In genomic region chr3:60848437-60848836, GRCm38 (mm10) we compare ENCODE assay signal across 19 mouse cellular contexts.
DNase-seq lines count a peak whose midpoint lies in the region; ATAC-seq and TF ChIP-seq lines count a peak whose summit lies in the region.
"Had no signal": no experiment of that assay in that cellular context is flagged by ENCODE, and none has a peak within 500 bp of the region (broad histone marks: within the 10 kb centered on the region; RNA-seq: fewer than 3 reads in every experiment).

No protein-coding gene starts in this region.

- peak; percentile 42; the same call in 1 of the 2 replicates for TF ChIP-seq EP300 in liver, postnatal 0 days (IDR thresholded peaks at IDR 0.05; ENCODE audit: low read depth)

- no peak overlapping the region for H3K4me2 ChIP-seq in liver, postnatal 0 days (ENCODE audit: low read depth, low read length)
- H3K4me2 ChIP-seq: forebrain, embryonic 13.5 days; heart, embryonic 12.5 days; hindbrain, embryonic 14.5 days had no signal

- peak overlapping the region; percentile 62 for H3K4me3 ChIP-seq in megakaryocyte, embryonic 14.5 days (replicated peaks)
- no peak overlapping the region for H3K4me3 ChIP-seq in liver, postnatal 0 days (ENCODE audit: low read depth, low read length)
- H3K4me3 ChIP-seq: embryonic facial prominence, embryonic 10.5 days; forebrain, embryonic 13.5 days; gastrocnemius, adult 2 months; heart, embryonic 12.5 days; hindbrain, embryonic 10.5 days had no signal

- peaks cover 3% of the 10 kb centered on the region; the same call in 1 of the 2 replicates for H3K9me3 ChIP-seq in megakaryocyte, embryonic 14.5 days
- H3K9me3 ChIP-seq in liver, postnatal 0 days (ENCODE audit: low read length) = no peaks in the 10 kb centered on the region; the same call in 1 of the 2 replicates
- H3K9me3 ChIP-seq: embryonic facial prominence, embryonic 10.5 days; forebrain, embryonic 13.5 days; hindbrain, embryonic 10.5 days had no signal

- no peak overlapping the region for H3K27ac ChIP-seq in liver, postnatal 0 days (ENCODE audit: low read depth)
- H3K27ac ChIP-seq: embryonic facial prominence, embryonic 10.5 days; forebrain, embryonic 13.5 days; gastrocnemius, adult 2 months; hindbrain, embryonic 10.5 days; hindbrain, embryonic 14.5 days had no signal

- H3K4me1 ChIP-seq in megakaryocyte, embryonic 14.5 days = peaks cover 54% of the 10 kb centered on the region
- H3K4me1 ChIP-seq in liver, postnatal 0 days (ENCODE audit: insufficient read depth) = no peaks in the 10 kb centered on the region
- H3K4me1 ChIP-seq: embryonic facial prominence, embryonic 10.5 days; forebrain, embryonic 13.5 days; heart, embryonic 12.5 days; hindbrain, embryonic 10.5 days had no signal

- H3K9ac ChIP-seq in liver, postnatal 0 days (replicated peaks) = no peak overlapping the region
- H3K9ac ChIP-seq: forebrain, embryonic 13.5 days; forebrain, postnatal 0 days; heart, embryonic 12.5 days; hindbrain, embryonic 14.5 days had no signal

- H3K36me3 ChIP-seq in megakaryocyte, embryonic 14.5 days (replicated peaks; ENCODE audit: low read length) = peaks cover 19% of the 10 kb centered on the region
- no peaks in the 10 kb centered on the region for H3K36me3 ChIP-seq in liver, postnatal 0 days (replicated peaks; ENCODE audit: insufficient read depth, low read length)
- H3K36me3 ChIP-seq: embryonic facial prominence, embryonic 10.5 days; heart, embryonic 12.5 days; hindbrain, embryonic 10.5 days had no signal

- ATAC-seq in megakaryocyte, adult 5-6 weeks (ENCODE audit: poor library complexity, severe bottlenecking) = no peak
- no peak for ATAC-seq in liver, postnatal 0 days
- no peak for ATAC-seq in frontal cortex, adult (ENCODE audit: low TSS enrichment)
- ATAC-seq: forebrain, embryonic 13.5 days; forebrain, postnatal 0 days; Patski had no signal

- H3K27me3 ChIP-seq in megakaryocyte, embryonic 14.5 days (replicated peaks) = no peaks in the 10 kb centered on the region
- no peaks in the 10 kb centered on the region for H3K27me3 ChIP-seq in liver, postnatal 0 days (ENCODE audit: insufficient read depth, low read length)
- H3K27me3 ChIP-seq: forebrain, embryonic 13.5 days; heart, embryonic 12.5 days had no signal

- no peak for TF ChIP-seq CTCF in liver, postnatal 0 days (IDR thresholded peaks at IDR 0.05; ENCODE audit: low read depth)

- WGBS in liver, postnatal 0 days (ENCODE audit: insufficient replicate concordance) = 63% methylated on average over 2 of the region's 2 CpGs

- DNase-seq in c-Kit-positive CD71-positive TER-119-positive erythroid progenitor cells, embryonic 14.5 days (ENCODE audit: low spot score) = peak; percentile 11
- DNase-seq in liver, postnatal 0 days = no peak
- DNase-seq in testis, postnatal 10 days (ENCODE audit: low spot score) = no peak
- DNase-seq: adrenal gland, adult 2 months; adrenal gland, postnatal 25 days; cerebellum, adult 2 months; cerebellum, postnatal 25 days; forebrain, postnatal 0 days; gastrocnemius, adult 2 months; gastrocnemius, postnatal 25 days had no signal
